Mouse (Mus musculus) olfactory bulb, adult 2 months (tissue): ENCODE data around the gene Tmed2.

Source experiments
- CTCF ChIP-seq: fragments of 200-500 bp; IDR thresholded peaks from 2 replicates; pipeline ENCODE4 v1.5.1; 2012; ENCODE audit warnings: low read depth, mild to moderate bottlenecking, low read length, moderate library complexity; ENCODE audit not compliant: insufficient read depth
- POLR2A ChIP-seq: fragments of 200-500 bp; IDR thresholded peaks from 2 replicates; pipeline ENCODE4 v1.6.1; 2012; ENCODE audit warnings: mild to moderate bottlenecking, low read depth, low read length, moderate library complexity; ENCODE audit not compliant: insufficient read depth

- TF ChIP-seq CTCF: no peak
- TF ChIP-seq POLR2A: no peak
Measured at GRCm38 (mm10) chr5:124536776-124537175, 3.7 kb upstream of the Tmed2 start.
